Mouse (Mus musculus) ZHBTc4 (cell line): ENCODE measurements at regions not wholly inside any gene's neighbourhood (a gene's known extent, or its start where the extent isn't known, plus 50 kb on each side); places are given as distances from the start of the nearest gene placed in this dataset.
A peak's percentile ranks its signal among the peaks of the same experiment; 100 is the strongest.

Source experiments
- DNase-seq: peaks from one replicate; pipeline ENCODE4 v3.0.0-alpha.2; 2011; ENCODE audit warnings: low read depth, low spot score

- DNase-seq = no peak
Observed at GRCm38 (mm10) chr10:126815730-126816129, 85.4 kb downstream of the Atp23 start.

- DNase-seq = no peak
Observed at GRCm38 (mm10) chr10:126814968-126815367, 86.2 kb downstream of the Atp23 start.

GRCm38 (mm10) chr10:126813051-126813593 lies 88.0 kb downstream of the Atp23 start:
- no peak for DNase-seq

GRCm38 (mm10) chr10:126812243-126812755 lies 88.9 kb downstream of the Atp23 start:
- no peak for DNase-seq

- DNase-seq = peak; percentile 51
Observed at GRCm38 (mm10) chr10:126810346-126811095, 90.6 kb downstream of the Atp23 start.

GRCm38 (mm10) chr10:126809587-126809986 lies 91.6 kb downstream of the Atp23 start:
- peak; percentile 46 for DNase-seq

- peak; percentile 90 for DNase-seq
Observed at GRCm38 (mm10) chr10:126806881-126807280, 94.3 kb downstream of the Atp23 start.

GRCm38 (mm10) chr10:126802732-126803131 lies 98.4 kb downstream of the Atp23 start:
- peak; percentile 29 for DNase-seq

- no peak for DNase-seq
Observed at GRCm38 (mm10) chr10:126799393-126799792, 101.8 kb downstream of the Atp23 start.

GRCm38 (mm10) chr10:126793136-126793535 lies 108.0 kb downstream of the Atp23 start:
- DNase-seq = no peak

GRCm38 (mm10) chr10:126792371-126792835 lies 108.8 kb downstream of the Atp23 start:
- DNase-seq = no peak

- DNase-seq = no peak
Observed at GRCm38 (mm10) chr10:126788277-126788676, 112.9 kb downstream of the Atp23 start.

GRCm38 (mm10) chr10:126783161-126783560 lies 118.0 kb downstream of the Atp23 start:
- peak; percentile 61 for DNase-seq

GRCm38 (mm10) chr10:126776603-126777002 lies 124.6 kb downstream of the Atp23 start:
- DNase-seq = no peak

GRCm38 (mm10) chr10:126775946-126776345 lies 125.2 kb downstream of the Atp23 start:
- DNase-seq = no peak

GRCm38 (mm10) chr10:126770446-126771020 lies 130.6 kb downstream of the Atp23 start:
- no peak for DNase-seq

- no peak for DNase-seq
Observed at GRCm38 (mm10) chr10:126765648-126766047, 135.5 kb downstream of the Atp23 start.

GRCm38 (mm10) chr10:126764740-126765139 lies 136.4 kb downstream of the Atp23 start:
- DNase-seq = peak; percentile 84

- DNase-seq = peak; percentile 64
Observed at GRCm38 (mm10) chr10:126763976-126764375, 137.2 kb downstream of the Atp23 start.

GRCm38 (mm10) chr10:126758682-126759081 lies 142.5 kb downstream of the Atp23 start:
- DNase-seq = no peak

- peak; percentile 64 for DNase-seq
Observed at GRCm38 (mm10) chr10:126753201-126753600, 148.0 kb downstream of the Atp23 start.

- DNase-seq = peak; percentile 63
Observed at GRCm38 (mm10) chr10:126752699-126753098, 148.5 kb downstream of the Atp23 start.
